Mouse (Mus musculus) activated CD4-positive, CD25-positive, alpha-beta regulatory T cell, adult 4 months (primary cell): ENCODE results near the gene Cnot6. TPM values are rescaled to one million over a fixed set of nuclear protein-coding genes. Genes with fewer than 3 reads are reported as not detected.

Experiments
- ATAC-seq: one replicate; pipeline ENCODE4 v1.8.0; 2017
- polyA plus RNA-seq, 2 experiments: library from polyadenylated mRNA; unstranded; fragments of 100-300 nt; shearing (Covaris generic); gene quantifications; one replicate each; pipeline ENCODE4 v1.2.1; 2017

Cnot6 gene
- polyA plus RNA-seq, 2 experiments from 2014 or later, result 25.8 to 30.9 TPM

DNA sequence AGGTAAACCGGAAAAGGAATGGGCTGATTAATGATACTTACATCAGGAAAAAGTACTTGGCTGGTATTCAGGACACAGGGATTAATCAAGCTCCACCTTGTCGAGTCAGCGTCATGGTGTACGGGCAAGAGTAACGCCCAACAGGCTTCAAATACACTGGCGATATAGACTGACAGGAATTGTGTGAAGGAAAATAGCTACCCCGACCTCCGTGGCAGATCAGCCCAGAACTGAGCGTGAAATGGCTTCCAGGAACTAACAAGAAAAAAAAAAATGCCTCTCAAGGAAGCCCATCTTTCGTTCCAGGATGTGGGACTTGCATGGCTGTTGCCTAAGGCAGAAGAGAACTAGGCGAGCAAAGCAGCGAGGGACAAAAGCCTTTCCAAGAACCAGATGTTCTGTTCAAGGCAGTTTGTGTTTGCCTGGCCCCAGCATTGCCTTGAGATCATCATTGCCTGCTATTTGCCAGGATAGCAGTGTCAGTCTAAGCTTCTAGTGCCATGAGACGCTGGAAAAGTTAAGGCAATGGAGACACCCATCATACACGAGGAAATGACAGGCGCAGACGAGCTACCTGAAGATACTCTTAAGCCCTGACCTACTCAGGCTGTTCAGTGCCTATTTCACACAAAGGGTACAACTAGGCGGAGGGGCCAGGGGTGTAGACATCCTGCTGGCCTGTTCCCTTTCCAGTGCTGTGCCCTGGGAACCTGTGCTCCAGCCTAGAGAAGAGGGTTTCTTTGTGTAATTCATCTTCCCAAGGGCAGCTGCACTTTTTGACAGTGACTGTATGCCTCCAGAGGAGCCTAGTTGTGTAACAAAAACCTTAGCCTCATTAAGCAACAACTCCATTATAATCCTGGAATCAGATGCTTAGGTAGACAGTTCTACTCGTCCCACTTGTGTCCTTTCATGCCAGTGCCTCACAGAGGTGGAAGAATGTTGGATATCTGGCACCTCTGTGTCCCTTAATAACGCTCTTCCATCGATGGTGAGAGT is 1.1 kb upstream of the Cnot6 start:
- ATAC-seq, result no peak

DNA sequence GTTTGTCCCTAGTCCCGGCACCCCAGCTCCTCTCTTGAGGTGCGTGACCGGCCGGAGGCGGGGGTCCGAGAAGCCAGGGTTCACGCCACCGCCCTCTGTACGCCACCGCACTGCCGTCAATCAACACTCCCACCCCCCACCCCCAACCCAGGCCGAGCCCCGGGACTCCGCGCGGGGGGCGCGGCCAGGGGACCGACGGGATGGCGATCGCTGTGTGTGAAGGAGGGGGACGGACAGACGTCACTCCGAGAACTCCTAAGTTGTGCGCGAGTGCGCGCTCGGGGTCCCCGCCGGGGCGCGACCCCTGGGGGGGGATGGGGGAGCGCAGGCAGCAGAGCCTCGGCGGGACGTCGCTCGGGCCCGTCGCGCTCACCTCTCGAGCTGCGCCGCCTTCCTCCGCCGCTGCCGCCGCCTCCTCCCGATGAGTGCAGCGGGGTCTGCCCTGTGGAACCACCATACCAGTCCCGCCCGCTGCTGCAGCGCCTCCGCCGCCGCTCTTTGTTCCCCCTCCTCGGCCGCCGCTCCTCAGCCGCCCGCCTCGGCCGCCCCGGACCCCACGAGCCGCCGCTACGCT is 455 bp downstream of the Cnot6 start:
- ATAC-seq, result peak; percentile 22

DNA sequence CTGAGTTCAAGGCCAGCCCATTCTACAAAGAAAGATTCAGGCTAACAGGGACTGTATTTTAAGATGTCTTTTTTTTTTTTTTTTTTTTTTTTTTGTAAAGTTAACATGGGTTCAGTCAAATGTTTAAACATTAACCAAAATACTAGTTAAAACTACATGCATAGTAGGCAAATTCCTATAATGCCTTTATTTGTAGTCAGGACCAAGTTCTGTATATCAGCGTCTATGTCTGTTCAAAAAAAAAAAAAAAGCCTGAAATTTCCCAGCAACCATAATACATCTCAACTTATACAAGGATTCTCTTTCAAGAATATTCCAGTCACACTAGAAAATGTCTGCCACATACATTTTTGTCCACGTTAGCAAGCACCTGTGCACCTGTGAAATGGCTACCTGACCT is 1.9 kb downstream of the Cnot6 start:
- ATAC-seq, result no peak

- no peak for ATAC-seq
Observed at GRCm38 (mm10) chr11:49707834-49708233, 4.7 kb downstream of the Cnot6 start.

GRCm38 (mm10) chr11:49704804-49705203 is 7.7 kb downstream of the Cnot6 start:
- ATAC-seq, result no peak

GRCm38 (mm10) chr11:49702014-49702413 is 10.5 kb downstream of the Cnot6 start:
- no peak for ATAC-seq

DNA sequence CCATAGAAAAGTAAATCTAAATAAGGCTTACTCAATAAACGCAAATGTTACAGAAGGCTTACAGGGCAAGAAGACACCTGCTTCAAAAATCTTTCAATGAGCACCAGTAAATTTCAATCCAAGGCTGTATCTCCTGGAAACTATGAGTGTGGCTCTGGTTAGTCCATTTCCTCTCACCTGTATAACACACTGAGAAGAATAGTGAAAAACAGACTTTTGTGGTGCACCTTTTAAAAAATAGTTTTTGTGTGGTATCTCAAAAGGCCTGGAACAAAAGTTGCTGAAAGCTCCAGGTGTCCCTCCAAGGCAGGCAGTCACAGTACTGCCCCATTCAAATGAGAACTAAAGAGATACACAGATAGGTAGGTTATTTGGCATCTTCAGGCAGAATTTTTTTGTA is 13.4 kb downstream of the Cnot6 start:
- no peak for ATAC-seq

- no peak for ATAC-seq
Observed at GRCm38 (mm10) chr11:49697779-49698178, 14.7 kb downstream of the Cnot6 start.

DNA sequence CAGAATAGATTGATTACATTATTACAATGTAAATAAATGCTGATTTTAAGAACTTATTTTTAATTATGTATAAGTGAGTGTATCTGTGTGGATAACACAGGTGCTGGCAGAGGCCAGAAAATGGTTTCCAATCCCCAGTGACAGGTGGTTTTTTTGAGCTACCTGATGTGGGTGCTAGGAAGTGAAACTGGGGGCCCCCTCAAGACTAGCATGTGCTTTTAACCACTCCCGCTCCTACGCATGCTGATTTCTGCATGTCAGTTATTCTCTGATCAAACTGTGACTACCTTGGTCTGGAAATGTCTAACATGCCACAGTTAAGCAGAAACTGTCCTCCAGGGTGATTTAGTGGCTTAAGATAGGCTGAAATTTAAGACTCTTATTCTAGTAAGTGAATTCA is 16.1 kb downstream of the Cnot6 start:
- peak; percentile 39 for ATAC-seq

DNA sequence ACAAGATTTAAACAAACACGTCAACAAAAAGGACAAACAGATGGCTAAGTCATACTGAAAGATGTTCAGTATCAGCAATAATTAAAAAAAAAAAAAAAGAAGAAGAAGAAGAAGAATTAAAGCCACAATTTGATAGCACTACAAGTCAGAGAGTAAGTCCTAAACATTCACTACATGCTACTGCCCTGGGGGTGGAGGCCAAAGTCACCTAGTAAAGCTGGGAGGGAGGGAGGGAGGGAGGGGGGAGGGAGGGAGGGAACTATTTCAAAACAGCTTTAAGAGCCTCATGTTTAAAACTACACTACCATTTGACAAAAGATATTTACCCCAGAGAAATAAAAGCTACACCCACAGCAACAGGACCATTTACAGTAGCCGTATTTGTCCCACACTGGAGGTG is 16.8 kb downstream of the Cnot6 start:
- ATAC-seq, result no peak

- no peak for ATAC-seq
Observed at GRCm38 (mm10) chr11:49695013-49695412, 17.5 kb downstream of the Cnot6 start.

DNA sequence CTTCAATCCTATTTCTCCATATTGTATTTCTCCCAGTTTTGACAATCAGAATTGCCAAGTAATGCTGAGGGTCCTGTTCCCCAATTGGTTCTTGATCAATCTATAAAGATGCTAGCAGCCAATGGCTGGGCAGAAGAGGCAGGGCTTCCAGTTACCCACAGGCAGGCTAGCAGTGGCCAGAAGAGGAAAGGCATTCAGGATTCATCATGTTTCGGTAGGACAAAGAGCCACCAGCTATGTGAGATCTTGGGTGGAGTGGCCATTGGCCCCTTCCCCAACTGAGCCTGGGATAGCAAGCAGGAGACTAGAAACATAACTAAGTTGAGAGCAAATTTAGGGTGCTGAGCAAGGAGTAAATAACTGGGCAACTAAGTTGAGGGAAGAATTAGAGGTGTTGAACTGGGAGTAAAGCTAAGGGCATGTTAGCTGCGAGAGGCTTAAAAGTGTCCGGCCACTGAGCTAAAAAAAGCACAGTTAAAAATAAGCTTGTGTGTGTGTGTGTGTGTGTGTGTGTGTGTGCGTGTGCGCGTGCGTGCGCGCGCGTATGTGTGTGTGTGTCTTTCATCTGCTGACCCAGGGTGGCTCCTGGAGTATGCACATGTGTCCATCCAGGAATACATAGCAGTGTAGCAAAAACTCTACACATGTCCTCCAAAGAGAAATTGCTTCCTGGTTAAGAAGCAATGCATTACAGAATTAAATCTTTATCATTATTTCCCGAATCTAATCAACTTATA is 28.1 kb downstream of the Cnot6 start:
- no peak for ATAC-seq

DNA sequence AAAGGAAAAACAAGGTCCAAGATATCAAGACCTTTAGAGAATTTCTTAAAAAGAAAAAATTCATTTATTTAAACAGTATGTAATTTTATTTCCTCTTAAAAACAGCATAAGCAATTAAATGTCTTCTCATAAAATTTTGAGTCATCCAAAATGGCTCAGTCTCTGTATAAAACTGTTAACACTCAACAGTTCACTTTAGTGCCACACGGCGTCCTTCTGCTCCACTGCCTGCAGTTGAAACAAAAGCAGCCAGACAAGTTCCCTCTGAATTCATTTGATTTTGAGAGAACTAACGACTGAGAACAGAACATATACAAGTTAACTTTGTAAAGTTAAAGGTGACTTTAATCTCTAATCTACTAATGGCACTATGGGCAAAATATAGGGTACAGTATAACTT is 39.1 kb downstream of the Cnot6 start:
- no peak for ATAC-seq

DNA sequence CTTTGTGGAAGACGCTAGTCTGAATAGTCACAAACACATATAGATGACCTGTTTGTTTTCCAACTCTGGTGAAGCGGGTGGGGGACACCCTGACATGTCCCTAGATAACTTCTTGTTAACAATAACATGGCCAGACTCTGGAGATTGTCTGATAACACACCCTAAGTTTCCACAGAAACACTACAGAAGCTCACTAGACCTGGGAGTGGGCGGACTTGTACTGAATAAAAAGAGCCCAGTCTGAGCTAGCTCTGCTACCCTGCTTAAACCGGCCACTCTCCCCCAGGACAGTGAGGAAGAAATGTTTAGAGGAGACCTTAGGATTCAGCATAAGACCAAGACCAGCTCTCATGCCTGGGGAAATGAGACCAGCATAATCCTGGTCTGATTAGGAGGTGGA is 47.1 kb downstream of the Cnot6 start:
- ATAC-seq, result no peak

DNA sequence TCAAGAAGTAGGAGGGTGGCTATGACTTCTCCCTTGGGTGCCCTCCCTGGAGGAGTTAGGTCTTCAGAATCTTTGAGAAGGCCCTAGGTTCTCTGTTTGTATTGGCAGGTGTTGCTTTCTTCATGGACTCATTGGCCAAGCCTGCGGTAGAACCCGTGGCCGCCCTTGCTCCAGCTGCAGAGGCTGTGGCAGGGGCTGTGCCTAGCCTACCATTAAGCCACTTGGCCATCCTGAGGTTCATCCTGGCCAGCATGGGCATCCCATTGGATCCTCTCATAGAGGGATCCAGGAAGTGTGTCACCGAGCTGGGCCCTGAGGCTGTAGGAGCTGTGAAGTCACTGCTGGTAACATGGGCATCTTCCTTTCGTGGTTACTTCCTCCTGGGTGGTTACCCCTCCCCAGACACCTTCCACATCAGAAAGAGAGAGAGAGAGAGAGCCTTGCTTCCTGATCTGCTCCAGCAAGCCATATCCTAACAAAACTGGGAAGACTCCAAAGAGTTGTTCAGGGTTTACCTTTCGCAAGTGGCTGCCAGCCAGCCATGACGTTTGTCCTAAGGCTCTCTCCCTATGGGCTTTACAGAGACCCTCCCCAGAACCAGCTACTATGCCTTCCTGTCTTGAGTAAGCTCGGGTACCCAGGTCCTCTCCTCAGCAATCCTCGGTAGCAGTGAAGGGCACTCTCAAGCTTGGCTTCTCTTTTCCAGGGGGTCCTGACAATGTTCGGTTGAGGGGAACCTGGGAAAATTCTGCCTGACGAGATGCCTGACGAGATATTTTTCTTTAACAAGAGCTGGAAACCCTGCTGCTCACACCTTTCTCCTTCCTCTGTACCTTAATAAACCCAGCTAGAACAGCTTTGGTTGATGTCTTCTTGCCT is 48.0 kb downstream of the Cnot6 start:
- ATAC-seq, result no peak

DNA sequence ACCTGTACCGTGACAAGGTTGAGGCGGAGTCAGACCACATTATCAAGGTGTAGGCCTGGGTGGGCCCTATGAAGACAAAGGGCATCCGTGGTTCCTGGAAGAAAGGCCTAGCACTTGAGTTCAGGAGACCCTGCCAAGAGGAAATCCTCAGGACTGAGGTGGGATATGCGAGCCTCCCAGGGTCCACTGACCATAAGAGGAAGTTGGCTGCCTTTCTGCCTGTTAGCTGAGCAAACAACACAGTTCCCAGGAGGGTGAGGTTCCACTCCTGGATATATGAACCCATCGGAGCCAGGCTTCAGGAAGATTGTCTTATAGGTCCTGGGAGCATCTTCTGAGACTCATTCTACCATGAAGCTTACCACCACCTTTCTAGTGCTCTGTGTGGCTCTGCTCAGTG is 49.2 kb downstream of the Cnot6 start, which contains the start of gene Scgb3a1:
Scgb3a1 (plus strand) TSS at position 301 of the 400 bp plus-strand sequence.
- ATAC-seq, result no peak

DNA sequence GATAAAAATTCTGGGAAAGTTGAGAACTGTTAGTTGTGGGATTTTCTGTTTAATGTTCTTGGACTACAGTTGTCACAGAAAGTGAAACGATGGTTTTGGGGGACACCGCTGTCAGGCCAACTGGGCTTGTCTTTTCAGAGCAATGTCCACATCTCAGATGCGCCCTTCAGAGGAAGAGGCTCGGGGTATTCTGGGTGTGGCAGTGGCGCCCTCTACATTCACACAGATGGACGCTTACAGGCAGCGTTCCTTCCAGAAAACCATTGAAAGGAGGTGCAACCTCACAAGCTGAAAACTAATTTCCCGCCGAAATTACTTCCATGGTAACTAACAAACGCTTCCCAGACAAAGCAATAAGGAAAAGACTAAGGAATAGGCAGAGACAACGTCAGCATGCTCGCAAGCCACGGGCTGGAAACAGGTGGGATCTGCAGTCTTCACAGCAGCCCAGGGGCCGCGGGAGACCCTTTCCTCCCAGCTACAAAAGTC is 50.2 kb downstream of the Cnot6 start:
- ATAC-seq, result no peak

DNA sequence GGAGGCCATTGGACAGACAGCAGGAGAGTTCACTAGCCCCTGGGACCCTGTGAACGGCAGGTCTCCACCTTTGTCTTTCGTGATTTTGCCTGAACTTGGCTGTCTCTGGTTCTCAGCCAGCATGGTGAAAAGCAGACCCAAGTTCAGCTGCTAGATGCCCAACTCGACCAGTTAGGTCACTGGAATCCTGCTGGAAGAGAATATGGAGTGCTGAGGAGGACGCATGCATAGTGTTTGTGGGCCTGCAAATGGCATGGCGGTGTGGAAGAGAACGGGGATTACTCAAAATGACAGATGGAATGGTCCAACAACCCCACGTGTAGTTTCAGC is 53.1 kb downstream of the Cnot6 start:
- no peak for ATAC-seq

- peak; percentile 36 for ATAC-seq
Observed at GRCm38 (mm10) chr11:49658791-49659469, 53.6 kb downstream of the Cnot6 start.

DNA sequence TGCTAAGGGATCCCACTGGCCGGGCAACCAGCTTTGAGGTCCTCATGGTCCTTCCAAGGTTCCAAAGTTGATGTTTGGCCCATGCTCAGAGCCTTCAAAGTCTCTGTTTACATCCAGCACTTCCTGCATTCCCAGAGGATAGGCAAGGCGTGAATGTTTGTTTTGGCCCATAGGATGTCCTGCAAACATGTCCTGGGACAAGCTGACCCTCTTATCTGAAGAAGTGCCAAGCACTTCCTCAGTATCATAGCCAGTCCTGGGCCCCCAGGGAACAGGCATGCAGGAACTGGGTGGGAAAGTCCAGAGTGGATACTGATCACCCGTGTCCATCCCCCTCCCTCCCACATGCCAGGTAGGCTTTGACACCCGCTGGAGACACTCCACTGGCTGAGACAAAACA is 54.5 kb downstream of the Cnot6 start:
- no peak for ATAC-seq

GRCm38 (mm10) chr11:49655501-49655900 is 57.0 kb downstream of the Cnot6 start:
- no peak for ATAC-seq

GRCm38 (mm10) chr11:49654651-49655050 is 57.9 kb downstream of the Cnot6 start:
- ATAC-seq, result no peak
